In genomic region chr7:63737725-63738124, GRCm38 (mm10) we compare ENCODE assay signal across 8 mouse cellular contexts.
DNase-seq lines count a peak whose midpoint lies in the region; ATAC-seq and TF ChIP-seq lines count a peak whose summit lies in the region.
"Had no signal": no experiment of that assay in that cellular context is flagged by ENCODE, and none has a peak within 500 bp of the region (broad histone marks: within the 10 kb centered on the region; RNA-seq: fewer than 3 reads in every experiment).

No protein-coding gene starts in this region.

- no peak overlapping the region for H3K9ac ChIP-seq in heart, postnatal 0 days (replicated peaks; ENCODE audit: low read depth, low read length)
- H3K9ac ChIP-seq in embryonic facial prominence, embryonic 11.5 days (replicated peaks; ENCODE audit: low read length): no peak overlapping the region

- 55% methylated on average over 4 of the region's 4 CpGs for WGBS in heart, postnatal 0 days
- WGBS in spleen, adult 2 months: 59% methylated on average over 4 of the region's 4 CpGs
- WGBS in embryonic facial prominence, embryonic 11.5 days: 61% methylated on average over 4 of the region's 4 CpGs

- H3K4me3 ChIP-seq in heart, postnatal 0 days (ENCODE audit: low read depth, low read length): no peak overlapping the region
- H3K4me3 ChIP-seq in spleen, adult 2 months (ENCODE audit: extremely low read depth, insufficient read depth, insufficient read length): no peak overlapping the region
- H3K4me3 ChIP-seq in embryonic facial prominence, embryonic 11.5 days (ENCODE audit: low read depth, low read length): no peak overlapping the region

- H3K9me3 ChIP-seq in heart, postnatal 0 days (replicated peaks; ENCODE audit: control insufficient read depth, low read length): no peaks in the 10 kb centered on the region
- H3K9me3 ChIP-seq in embryonic facial prominence, embryonic 11.5 days (replicated peaks; ENCODE audit: control insufficient read depth, low read length): no peaks in the 10 kb centered on the region

- TF ChIP-seq CTCF in heart, postnatal 0 days (IDR thresholded peaks at IDR 0.05; ENCODE audit: low read depth): peak; percentile 38
- peak; percentile 9; the same call in 1 of the 2 replicates for TF ChIP-seq CTCF in spleen, adult 2 months (IDR thresholded peaks at IDR 0.05; ENCODE audit: extremely low read depth, insufficient read depth, insufficient read length, insufficient replicate concordance)

- H3K27ac ChIP-seq in heart, postnatal 0 days (ENCODE audit: low read depth): no peak overlapping the region
- no peak overlapping the region for H3K27ac ChIP-seq in spleen, adult 2 months (ENCODE audit: insufficient read depth, low read length)
- no peak overlapping the region for H3K27ac ChIP-seq in embryonic facial prominence, embryonic 11.5 days (replicated peaks; ENCODE audit: low read depth, low read length)

- no peak for TF ChIP-seq EP300 in heart, postnatal 0 days (IDR thresholded peaks at IDR 0.05; ENCODE audit: low read depth)

- H3K4me1 ChIP-seq in heart, postnatal 0 days (ENCODE audit: control insufficient read depth, insufficient read depth): no peaks in the 10 kb centered on the region
- H3K4me1 ChIP-seq in spleen, adult 2 months (ENCODE audit: control insufficient read depth, insufficient read depth, insufficient read length): no peaks in the 10 kb centered on the region
- H3K4me1 ChIP-seq in embryonic facial prominence, embryonic 11.5 days (ENCODE audit: control insufficient read depth, insufficient read depth, low read length): no peaks in the 10 kb centered on the region

- H3K4me2 ChIP-seq in heart, postnatal 0 days (ENCODE audit: low read depth, low read length): no peak overlapping the region
- H3K4me2 ChIP-seq in embryonic facial prominence, embryonic 11.5 days (ENCODE audit: low read depth, low read length): no peak overlapping the region

- no peak for ATAC-seq in heart, postnatal 0 days (ENCODE audit: insufficient read depth, low read depth)
- ATAC-seq in embryonic facial prominence, embryonic 11.5 days (replicated peaks; ENCODE audit: insufficient number of reproducible peaks, low FRiP score, low TSS enrichment, low read depth): no peak

- no peak for TF ChIP-seq POLR2A in spleen, adult 2 months (IDR thresholded peaks at IDR 0.05; ENCODE audit: low read depth, low read length)

- DNase-seq in heart, postnatal 0 days (ENCODE audit: low spot score): no peak
- no peak for DNase-seq in heart, postnatal 4 days
- DNase-seq in spleen, adult 2 months (ENCODE audit: low read depth in 1 of 2, low spot score in 2 of 2): no peak
- no peak for DNase-seq in spleen, postnatal 36 days (ENCODE audit: low spot score in 2 of 2)
- DNase-seq in embryonic facial prominence, embryonic 11.5 days (ENCODE audit: low spot score): peak; percentile 38
- DNase-seq in retina, postnatal 1 day: peak; percentile 25
- no peak for DNase-seq in gastrocnemius, adult 8-10 months (ENCODE audit: low spot score in 2 of 2)
- DNase-seq: adrenal gland, postnatal 10 days had no signal

- H3K36me3 ChIP-seq in heart, postnatal 0 days (replicated peaks; ENCODE audit: control insufficient read depth, insufficient read depth, low read length): no peaks in the 10 kb centered on the region
- H3K36me3 ChIP-seq in spleen, adult 2 months (ENCODE audit: control insufficient read depth, insufficient read depth, low read length): no peaks in the 10 kb centered on the region
- no peaks in the 10 kb centered on the region for H3K36me3 ChIP-seq in embryonic facial prominence, embryonic 11.5 days (replicated peaks; ENCODE audit: control insufficient read depth, insufficient read depth, low read depth, low read length)

- H3K27me3 ChIP-seq in heart, postnatal 0 days (ENCODE audit: control insufficient read depth, insufficient read depth, low read length): no peaks in the 10 kb centered on the region
- H3K27me3 ChIP-seq in spleen, adult 2 months (ENCODE audit: control insufficient read depth, insufficient read depth, low read length): no peaks in the 10 kb centered on the region
- no peaks in the 10 kb centered on the region for H3K27me3 ChIP-seq in embryonic facial prominence, embryonic 11.5 days (ENCODE audit: control insufficient read depth, insufficient read depth, low read length)

Comparison
In these comparisons a context has a peak if more than half of its experiments do, and no peak if none do; other contexts are left out.
1. DNase-seq: peak in embryonic facial prominence, embryonic 11.5 days (single experiment) and retina, postnatal 1 day (single experiment); none in heart, postnatal 0 days (single experiment), heart, postnatal 4 days (single experiment), spleen, adult 2 months (0 of 2), spleen, postnatal 36 days (0 of 2) and gastrocnemius, adult 8-10 months (0 of 2).